Mouse (Mus musculus) regulatory T cell (primary cell): ENCODE measurements at regions not wholly inside any gene's neighbourhood (a gene's known extent, or its start where the extent isn't known, plus 50 kb on each side); places are given as distances from the start of the nearest gene placed in this dataset.
"Not testable (repeated sequence)": the region's sequence is repeated elsewhere in the genome, so short reads cannot be mapped to it uniquely, and the experiment has no call there.

Source experiments
- in situ Hi-C: fragments of 300-600 bp; cut with MboI, MseI; formaldehyde crosslinking; loops from one replicate; pipeline ENCODE4 v1.15.1; 2025; ENCODE audit warnings: high pct_unique_total_duplicates

DNA sequence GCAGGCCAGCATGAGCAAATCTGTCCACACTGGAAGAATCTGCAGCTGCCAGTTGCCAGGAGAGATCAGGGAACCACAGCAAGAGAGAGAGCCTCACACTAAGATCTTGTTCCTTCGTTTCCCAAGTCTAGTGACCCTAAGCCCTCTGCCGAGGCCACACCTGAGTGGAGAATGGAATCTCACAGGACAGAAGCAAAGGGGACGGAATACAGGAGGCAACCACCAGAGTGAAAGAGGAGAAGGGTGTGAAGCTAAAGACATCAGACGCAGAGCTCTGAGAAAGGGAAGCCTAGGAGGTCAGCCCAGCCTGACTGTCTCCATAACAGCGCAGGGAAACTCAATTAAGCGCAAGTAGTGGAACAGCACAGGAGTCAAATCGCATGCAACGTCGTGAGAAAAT, 75.0 kb downstream of the Suds3 start:
- in situ Hi-C loops, result no loop called here

DNA sequence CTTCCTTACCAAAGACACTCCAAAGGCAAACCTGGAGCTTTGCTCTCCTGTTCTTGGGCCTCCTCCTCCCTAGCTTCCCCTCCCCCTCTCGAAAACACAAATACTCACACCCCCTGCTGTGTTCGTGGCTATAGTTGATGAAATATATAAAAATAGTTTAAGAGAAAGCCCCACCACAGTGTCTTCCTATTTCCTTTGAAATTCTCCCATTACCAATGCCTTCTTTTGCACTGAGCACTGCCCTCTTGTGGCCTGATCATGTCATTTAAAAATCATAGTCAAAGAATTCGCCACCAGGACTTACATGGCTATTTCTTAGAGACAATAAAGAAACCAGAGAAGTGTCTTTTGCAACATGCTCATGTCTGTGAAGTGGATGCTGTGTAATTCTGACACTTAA, 78.7 kb downstream of the Suds3 start:
- in situ Hi-C loops, result no loop called here

DNA sequence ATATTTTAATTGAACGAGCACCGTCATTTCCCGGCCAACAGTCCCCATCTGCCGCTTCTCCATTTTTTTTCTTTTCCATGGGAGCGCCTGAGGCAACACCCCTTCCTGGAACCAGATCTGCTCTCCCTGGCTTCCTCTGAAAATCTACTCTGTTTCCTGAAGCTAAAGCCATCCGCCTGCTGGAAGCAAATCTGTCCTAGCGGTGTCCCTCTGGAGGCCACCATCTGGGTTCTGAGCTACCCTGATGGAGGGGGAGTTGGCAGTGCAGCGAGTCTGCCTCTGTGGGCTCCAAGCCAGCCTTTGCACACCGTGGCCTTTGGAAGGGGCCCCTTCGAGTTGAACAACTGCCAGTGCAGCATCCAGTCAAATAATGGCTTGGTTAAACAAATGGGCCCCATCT, 83.8 kb downstream of the Suds3 start:
- in situ Hi-C loops, result no loop called here

DNA sequence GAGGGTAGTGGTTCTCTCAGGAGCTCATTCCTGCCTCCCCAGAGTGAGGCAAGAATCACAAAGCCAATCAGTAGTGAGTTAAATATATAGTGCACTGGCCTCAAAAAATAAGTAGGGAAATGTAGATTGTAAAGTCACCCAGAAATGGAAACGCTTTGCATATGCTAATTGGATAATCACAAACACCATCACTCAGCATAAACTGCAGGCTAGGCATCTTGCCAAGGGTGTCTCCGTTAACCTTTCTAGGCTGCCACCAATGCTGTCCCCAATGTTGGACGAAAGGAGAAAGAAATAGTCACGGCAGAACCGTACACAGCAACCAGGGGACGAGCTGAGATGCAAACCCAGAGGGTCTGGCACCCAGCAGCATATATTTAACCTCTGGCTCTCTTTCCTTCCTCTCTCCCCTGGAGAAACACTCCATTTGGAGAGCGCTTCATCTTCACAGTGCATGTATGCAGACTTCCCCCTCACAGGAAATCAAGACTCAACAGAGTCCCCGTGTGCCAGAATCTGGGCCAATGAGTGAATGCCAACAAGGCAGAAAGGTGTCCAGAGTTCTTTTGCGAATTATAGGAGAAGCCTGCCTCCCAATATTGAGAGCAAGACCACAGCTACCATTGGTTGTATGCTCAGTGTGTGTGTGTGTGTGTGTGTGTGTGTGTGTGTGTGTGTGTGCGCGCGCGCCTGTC, 90.1 kb downstream of the Suds3 start:
- in situ Hi-C loops, result no loop called here

DNA sequence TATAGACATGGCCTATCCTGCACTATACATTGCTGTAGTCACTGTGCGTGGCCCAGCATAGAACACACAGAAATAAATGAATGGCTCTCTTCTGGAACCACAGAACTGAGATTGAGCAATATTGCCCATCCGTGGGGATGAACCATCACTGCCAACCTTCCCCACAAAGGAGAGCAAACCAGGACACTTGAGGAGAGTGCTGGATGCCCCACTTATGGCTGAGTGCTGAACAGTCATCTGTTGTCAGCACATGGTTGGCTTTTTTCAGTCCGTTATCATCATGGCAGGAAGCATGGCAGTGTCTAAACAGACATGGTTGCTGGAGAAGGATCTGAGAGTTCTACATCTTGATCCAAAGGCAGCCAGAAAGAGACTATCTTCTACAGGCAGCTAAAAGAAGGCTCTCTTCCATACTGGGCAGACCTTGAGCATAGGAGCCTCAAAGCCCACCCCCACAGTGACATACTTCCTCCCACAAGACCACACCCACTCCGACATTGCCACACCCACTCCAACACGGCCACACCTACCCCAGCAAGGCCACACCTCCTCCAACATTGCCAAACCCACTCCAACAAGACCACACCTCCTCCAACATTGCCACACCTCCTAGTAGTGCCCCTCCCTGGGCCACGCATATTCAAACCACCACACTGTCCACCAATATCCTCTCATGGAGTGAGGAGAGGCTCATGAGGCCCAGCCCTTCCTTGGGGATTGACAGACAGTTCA, 97.3 kb downstream of the Suds3 start:
- in situ Hi-C loops, result no loop called here

DNA sequence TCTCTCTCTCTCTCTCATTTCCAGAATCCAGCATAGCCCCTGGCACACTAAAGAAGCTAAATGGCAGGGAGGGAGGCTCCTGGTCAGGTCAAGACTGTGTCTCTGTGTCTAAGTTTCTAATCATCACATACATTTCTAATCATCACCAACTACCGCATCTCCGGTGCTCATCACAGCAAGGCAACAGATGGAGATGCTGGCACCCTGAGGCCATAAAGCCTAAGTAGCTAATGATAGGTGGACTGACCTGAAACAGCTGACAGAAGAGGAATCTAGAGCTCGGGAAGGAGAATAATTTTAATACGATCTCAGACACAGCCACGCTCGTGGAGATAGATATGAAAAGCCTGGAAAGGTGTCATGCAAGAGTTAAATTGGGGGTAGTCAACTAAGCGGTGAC, 104.8 kb downstream of the Suds3 start:
- in situ Hi-C loops, result no loop called here

DNA sequence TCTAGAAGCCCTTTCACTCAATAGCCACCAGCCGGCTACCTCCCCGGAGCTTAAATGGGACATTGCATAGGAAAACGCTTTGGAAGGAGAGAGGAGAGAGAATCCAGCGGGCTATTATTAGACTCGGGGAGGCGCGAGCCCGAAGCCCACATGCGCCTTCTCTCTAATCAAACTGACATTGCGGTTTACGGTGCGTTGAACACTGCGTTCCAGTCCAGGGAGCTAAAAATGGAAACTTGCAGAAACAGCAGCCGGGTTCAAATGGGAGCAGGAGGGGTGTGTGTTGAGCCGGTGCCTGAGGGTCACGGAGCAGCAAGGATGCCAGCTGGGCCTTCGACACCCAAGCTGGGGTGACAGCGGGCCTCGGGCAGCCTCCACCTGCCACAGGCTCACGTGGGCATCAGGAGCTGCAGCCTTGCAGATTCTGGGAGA, 115.1 kb downstream of the Suds3 start:
- in situ Hi-C loops, result no loop called here

DNA sequence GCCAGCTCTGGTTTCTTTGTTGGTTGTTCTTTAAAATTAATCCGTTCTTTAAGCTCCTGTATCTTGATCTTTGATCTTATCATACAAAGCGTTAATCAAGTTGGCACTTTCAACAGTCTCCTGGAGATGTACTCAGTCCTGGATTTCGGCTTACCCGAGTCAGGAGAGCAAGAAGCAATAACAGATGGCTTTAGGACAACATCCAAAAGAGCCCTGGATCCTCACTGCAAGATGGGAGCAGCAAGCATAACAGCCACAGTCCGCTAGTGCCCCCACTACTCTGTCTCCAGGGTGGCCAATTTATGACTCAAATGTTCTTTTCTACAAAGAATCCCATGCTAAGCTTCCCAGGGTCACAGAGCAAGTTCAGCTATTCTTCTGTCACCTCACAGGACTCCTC, 121.4 kb downstream of the Suds3 start:
- in situ Hi-C loops, result no loop called here

DNA sequence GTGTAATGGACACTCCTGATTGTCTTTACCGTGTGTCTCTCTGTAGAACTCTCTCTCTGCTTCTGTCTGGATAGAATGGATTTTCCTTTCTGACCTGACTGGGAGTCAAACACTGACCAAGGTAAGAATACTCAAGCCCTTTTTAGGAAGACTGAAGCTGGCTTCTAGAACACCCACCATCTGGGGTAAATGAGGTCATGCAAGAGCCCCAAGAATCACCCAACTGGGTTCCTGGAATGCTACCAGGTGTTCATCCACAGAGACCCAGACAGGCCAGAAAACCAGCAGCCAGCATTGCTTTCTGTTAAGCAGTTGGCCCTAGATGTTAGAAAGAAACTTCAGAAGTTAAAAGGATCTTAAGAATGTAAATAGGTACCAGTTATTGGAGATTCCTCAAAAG, 122.2 kb downstream of the Suds3 start:
- in situ Hi-C loops, result no loop called here

DNA sequence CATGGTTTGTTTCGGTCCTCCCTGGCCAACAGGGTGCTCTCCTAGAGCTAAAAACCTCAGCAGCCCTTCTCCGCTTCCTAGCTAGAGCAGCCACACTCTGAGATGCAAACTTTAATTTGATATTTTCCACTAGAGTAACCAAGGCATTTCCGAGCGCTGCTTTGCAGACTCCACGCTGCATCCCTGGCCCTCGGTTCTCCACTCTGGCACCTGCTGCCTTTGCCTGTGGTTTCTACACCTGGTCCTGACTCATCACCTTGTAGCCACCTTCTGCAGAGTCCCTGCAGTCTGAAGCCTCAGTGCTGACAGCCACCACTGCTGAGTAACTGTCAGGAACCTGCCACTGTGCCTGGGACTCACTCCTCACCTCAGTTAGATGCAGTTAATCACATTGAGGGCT, 124.5 kb downstream of the Suds3 start:
- in situ Hi-C loops, result no loop called here

DNA sequence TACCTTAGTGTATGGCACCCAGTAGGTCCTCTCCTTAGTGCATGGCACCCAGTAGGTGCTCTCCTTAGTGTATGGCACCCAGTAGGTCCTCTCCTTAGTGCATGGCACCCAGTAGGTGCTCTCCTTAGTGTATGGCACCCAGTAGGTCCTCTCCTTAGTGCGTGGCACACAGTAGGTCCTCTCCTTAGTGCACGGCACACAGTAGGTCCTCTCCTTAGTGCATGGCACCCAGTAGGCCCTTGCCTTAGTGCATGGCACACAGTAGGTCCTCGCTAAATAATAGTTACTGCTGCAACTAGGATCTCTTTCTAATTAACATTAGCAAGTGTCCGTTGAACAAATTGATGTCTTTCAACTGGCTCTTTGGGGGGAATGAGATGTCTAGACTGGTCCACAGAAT, 144.4 kb downstream of the Suds3 start:
- in situ Hi-C loops, result not testable (repeated sequence)

DNA sequence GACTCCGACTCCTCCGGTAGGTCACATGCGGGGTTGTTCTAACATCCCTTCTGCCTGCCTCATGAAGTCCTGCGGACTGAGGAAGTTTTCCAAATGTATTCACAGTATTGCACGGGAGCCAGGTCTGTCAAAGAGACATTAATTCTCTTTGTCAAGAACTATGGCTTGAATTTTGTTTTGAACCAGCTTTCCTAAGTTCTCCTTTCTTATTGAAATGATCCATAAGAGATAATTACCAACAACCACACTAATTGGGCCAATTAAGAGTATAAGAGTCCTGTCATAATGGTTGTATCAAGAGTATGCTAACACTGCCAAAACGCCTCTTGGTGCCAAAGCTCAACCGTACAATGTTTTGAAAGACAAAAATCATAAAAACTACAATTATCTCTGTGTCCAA, 151.7 kb downstream of the Suds3 start:
- in situ Hi-C loops, result no loop called here

DNA sequence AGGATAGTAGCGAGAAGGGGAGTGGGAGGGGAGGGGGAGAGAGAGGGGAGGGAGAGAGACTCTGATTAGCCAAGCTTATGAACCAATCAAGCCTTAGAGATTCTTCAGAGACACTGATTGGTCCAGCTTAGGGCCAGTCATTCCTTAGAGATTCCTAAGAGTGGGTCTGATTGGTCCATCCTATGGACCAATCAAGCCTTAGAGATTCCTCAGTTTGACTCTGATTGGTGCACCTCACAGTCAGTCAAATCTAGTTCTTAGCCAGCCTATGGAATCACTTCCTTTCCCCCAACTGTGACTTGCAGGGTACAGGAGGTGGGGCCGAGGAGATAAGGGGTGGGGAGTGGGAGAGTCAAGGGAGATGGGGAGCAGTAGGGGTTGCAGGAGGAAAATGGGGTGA, 152.8 kb downstream of the Suds3 start:
- in situ Hi-C loops, result no loop called here

DNA sequence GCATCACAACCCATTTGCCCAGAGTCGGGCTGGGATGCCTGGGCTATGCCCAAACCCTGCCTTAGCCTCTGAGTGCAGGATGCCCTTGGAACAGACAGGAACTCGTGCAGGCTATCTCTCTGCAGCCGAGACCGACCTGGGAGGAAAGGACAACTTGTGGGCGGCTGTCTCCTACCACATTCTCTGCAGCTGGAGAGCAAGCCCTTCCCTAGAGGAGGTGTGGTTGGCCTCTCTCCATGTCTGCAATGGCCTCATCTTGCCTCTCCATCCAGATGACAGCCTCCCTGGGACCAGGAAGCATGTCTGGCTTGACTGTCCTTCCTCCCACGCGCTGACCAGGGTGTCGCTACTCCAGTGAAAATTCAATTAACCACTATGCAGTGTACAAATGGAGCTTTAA, 155.9 kb downstream of the Suds3 start:
- in situ Hi-C loops, result no loop called here

DNA sequence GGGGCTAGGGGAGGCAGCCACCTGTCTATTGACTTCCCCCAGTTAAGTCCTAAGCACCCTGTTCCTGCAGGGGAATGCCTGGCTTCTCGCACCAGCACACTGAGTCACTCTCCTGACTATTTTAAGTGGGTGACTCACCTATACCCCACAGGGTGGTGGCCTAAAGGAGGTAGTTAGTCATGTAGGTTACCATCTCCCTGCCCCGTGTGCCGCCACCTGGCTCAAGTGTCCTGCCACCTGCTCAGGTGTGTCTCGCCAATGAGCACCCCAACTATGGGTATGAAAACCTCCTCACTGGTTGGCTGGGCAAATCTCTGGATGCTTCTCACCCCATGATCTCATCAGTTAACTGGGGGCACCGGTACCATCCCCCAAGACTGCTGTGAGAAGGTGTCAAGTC, 157.8 kb downstream of the Suds3 start:
- in situ Hi-C loops, result no loop called here

DNA sequence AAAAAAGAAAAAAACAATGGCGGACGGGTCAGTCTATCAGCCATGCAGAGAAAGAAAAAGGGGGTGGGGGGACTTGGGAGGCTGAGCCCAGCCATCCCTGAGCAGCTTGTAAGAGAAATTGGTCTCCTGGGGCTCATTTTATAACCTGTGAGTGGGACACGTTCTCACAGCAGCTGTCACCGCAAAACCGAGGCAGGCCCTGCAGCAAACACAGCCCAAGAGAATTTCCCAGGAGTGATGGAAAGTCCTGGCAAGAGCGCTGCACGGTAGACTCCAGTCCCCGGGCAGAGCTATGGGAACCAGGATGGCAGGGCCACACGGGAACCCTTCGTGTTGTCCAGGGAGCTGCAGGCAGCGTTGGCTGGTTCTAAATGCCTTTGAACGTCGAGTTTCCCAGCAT, 159.3 kb downstream of the Suds3 start:
- in situ Hi-C loops, result no loop called here

DNA sequence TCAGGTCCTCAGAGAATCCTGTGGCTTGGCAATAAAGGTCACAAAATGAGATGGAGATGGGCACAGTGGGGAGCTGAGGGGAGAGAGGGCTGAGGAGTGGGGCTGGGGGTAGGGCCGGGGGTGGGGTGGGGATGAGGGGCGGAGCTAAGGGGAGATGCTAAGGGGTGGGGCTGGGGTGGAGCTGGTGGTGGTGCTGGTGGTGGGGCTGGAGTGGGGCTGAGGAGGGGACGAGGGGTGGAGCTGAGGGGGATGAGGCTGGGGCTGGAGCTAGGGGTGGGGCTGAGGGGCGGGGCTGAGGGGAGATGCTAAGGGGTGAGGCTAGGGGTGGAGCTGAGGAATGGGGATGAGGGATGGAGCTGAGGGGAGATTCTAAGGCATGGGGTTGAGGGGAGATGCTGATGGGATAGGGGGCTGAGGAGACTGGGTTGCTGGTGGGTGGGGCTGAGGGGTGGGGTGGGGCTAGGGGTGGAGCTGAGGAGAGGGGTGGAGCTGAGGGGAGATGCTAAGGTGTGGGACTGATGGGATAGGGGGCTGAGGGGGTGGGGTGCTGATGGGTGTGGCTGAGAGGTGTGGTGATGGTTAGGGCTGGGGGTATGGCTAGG, 165.5 kb downstream of the Suds3 start:
- in situ Hi-C loops, result no loop called here

DNA sequence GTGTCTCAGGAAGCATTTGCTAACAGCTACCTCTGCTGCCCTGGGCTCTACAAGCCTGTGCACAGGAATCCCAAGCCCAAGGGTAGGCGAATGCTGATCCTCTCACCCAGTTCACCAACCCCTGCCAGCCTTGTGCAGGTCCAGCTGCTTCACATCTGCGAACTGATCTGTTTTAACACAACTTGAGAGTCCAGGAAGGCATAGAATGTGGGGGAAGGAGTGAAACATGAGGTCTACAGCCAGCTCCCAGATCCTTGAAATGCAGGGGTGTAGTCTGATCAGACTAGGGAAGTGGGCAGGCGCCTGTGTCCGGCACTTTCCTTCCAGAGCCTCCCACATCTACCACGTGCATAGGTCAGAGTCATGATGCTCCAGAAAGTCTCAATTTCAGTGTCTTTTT, 181.3 kb downstream of the Suds3 start:
- in situ Hi-C loops, result no loop called here

DNA sequence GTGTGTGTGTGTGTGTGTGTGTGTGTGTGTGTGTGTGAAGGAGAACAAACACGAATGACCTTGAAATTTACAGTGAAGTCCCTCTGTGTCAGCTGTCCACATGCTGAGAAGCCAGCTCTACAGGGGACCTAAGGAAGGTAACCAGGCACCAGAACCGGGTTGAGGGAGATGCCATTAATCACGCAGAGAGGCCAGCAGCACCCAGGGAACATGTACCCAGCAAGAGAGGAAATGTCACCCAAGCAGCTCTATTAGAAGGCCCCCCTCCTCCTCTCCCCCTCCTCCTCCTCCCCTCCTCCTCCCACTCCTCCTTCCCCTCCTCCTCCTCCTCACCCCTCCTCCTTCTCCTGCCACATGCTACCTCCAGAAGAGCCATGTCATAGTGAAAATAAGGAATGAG, 181.8 kb downstream of the Suds3 start:
- in situ Hi-C loops, result no loop called here

DNA sequence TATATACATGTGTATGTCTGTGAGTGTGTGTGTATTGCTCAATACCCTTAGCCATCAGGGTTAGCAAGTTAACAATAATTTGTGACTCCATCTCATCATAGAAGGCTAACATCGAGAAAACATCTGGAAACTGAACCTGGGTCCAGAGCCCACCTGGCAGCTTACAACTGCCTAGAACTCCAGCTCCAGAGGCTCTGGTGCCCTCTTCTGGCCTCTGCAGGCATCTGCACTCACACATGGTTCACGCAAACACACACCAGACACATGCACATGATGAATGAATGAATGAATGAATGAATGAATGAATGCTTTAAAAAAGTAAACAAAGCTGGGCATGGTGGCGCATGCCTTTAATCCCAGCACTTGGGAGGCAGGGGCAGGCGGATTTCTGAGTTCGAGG, 182.8 kb downstream of the Suds3 start:
- in situ Hi-C loops, result no loop called here

DNA sequence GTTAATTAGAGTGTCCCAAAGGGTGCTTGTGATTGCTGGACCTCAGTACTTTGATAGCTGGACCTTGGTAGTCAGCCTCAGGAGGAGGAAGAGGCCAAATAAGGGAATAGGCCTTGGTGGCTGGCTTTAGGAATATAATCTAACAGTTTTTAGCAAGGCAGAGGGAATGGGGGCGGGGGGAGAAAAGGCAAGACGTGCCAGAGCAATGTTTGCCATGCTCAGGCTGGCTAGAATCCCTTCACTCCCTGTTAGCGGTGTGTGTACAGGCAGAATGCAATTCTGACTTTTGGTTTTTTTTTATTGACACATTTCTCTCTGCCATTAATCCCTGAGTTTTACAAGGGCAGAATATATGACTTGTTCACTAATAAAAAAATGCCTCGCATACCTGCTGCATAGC, 192.2 kb downstream of the Suds3 start:
- in situ Hi-C loops, result no loop called here

DNA sequence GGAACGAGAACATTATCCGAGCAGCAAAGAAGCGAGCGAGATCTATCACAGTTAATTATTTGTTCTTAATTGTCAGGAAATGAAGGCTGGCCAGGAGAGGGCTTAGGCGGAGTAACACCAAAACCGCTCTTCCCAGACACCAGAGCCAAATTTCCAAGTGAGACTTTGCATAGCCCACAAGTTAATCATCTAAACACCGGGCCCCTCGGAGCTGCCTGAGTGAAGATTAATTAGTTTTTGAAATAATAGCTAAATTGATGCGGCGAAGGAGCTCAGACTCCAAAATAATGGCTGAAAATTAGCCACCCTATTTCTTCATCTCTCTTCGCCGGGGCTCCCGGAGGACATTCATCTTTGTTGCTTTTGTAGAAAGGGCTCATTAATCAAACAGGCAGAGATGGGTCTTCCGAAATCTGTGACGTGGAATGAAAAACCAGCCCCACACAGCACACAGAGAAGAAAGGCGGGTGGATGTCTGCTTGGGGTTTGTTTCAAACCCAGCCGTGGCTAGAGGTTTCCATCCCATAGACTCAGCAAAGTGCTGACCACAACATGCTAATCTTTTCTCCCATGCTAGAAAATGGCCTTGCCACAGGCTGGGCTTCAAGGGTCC, 193.7 kb downstream of the Suds3 start:
- in situ Hi-C loops, result no loop called here

DNA sequence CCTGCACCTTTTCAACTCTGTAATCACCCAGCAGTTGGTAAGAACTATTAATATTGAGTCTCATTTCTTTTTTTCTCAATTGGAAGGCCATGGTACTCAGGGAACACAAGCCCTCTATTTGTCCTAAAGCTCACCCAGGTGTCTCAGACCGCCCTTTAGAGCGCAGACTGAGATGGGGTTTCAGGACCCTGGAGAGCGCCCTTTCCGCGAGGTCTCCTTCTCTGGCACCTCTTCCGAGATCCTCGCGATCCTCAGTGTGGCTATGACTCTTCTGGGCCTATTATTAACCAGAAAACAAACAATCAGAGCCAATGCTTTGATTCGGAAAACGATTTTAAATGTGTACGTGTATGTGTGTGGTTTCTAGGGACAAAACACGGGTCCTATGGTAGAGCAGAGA, 201.0 kb downstream of the Suds3 start:
- in situ Hi-C loops, result no loop called here
